In the genomic region with DNA sequence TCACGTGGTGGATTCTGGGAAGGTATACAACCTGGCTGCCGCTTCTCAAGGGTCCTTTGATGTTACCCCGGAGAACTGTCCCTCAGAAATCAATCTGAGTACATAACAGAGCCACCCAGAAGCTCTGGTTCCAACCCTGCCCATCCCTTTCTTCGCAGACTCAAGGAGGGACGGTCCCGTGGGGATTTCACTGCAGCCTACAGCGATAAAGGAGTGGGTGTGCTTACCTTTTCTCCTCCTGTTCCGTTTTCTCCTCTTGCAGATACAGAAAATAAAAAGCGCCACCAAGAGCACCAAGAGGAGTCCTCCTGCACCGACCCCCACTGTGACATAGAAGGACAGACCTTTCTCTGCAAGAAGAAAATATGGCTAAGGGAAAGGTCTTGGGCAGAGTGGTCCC, we compare ENCODE assay signal across 34 mouse cellular contexts. TPM values are rescaled to one million over a fixed set of nuclear protein-coding genes. Genes with fewer than 3 reads are reported as not detected.
DNase-seq lines count a peak whose midpoint lies in the region; ATAC-seq and TF ChIP-seq lines count a peak whose summit lies in the region.
"Had no signal": no experiment of that assay in that cellular context is flagged by ENCODE, and none has a peak within 500 bp of the region (broad histone marks: within the 10 kb centered on the region; RNA-seq: fewer than 3 reads in every experiment).

No protein-coding gene starts in this region.

- no peak overlapping the region for H3K9ac ChIP-seq in hindbrain, embryonic 12.5 days
- H3K9ac ChIP-seq in ES-Bruce4 (ENCODE audit: low read depth, poor library complexity, severe bottlenecking): no peak overlapping the region
- no peak overlapping the region for H3K9ac ChIP-seq in midbrain, embryonic 15.5 days
- H3K9ac ChIP-seq: heart, embryonic 15.5 days; liver, embryonic 13.5 days; midbrain, embryonic 13.5 days; neural tube, embryonic 15.5 days had no signal

- no peak for DNase-seq in hindbrain, embryonic 10.5 days (ENCODE audit: low spot score)
- DNase-seq in urinary bladder, adult 2 months (ENCODE audit: low spot score): peak; percentile 13
- no peak for DNase-seq in urinary bladder, postnatal 14 days (ENCODE audit: low spot score)
- peak; percentile 64 for DNase-seq in naive thymus-derived CD4-positive, alpha-beta T cell, adult 2 months (ENCODE audit: low read depth)
- no peak for DNase-seq in liver
- DNase-seq: adrenal gland, postnatal 10 days; B cell, adult 2 months; cerebellum, adult 9-10 months; cerebellum, postnatal 36 days; embryo, embryonic 11 days; heart, postnatal 4 days; kidney, adult 8-10 months; kidney, postnatal 4 days; left cerebral cortex, postnatal 4 days; liver, embryonic 13.5 days; lung, adult 18-20 months; lung, postnatal 4 days; retina, postnatal 1 day; spleen, adult 18-20 months had no signal

- no peak for TF ChIP-seq EP300 in ES-Bruce4 (IDR thresholded peaks at IDR 0.05; ENCODE audit: insufficient read depth, low read depth, low read length)

- no peak for TF ChIP-seq CTCF in ES-Bruce4 (IDR thresholded peaks at IDR 0.05; ENCODE audit: low read depth, low read length)

- WGBS in hindbrain, embryonic 10.5 days: 81% methylated on average over 10 of the region's 10 CpGs
- WGBS in hindbrain, embryonic 12.5 days: 82% methylated on average over 10 of the region's 10 CpGs
- 87% methylated on average over 10 of the region's 10 CpGs for WGBS in midbrain, embryonic 15.5 days

- H3K4me3 ChIP-seq in hindbrain, embryonic 10.5 days: no peak overlapping the region
- H3K4me3 ChIP-seq in hindbrain, embryonic 12.5 days: no peak overlapping the region
- peak overlapping the region; percentile 41; the same call in 1 of the 2 replicates for H3K4me3 ChIP-seq in ES-Bruce4 (ENCODE audit: low read depth, low read length)
- H3K4me3 ChIP-seq in midbrain, embryonic 15.5 days: no peak overlapping the region
- H3K4me3 ChIP-seq: erythroblast, embryonic 14.5 days; heart, embryonic 10.5 days; heart, embryonic 15.5 days; liver, embryonic 13.5 days; midbrain, embryonic 13.5 days; neural tube, embryonic 15.5 days had no signal

- H3K27me3 ChIP-seq in hindbrain, embryonic 10.5 days (ENCODE audit: insufficient read depth, poor library complexity, severe bottlenecking): no peaks in the 10 kb centered on the region
- no peaks in the 10 kb centered on the region for H3K27me3 ChIP-seq in hindbrain, embryonic 12.5 days
- H3K27me3 ChIP-seq in ES-Bruce4 (ENCODE audit: control insufficient read depth, insufficient read depth, low read length, poor library complexity, severe bottlenecking): no peaks in the 10 kb centered on the region
- no peaks in the 10 kb centered on the region for H3K27me3 ChIP-seq in midbrain, embryonic 15.5 days (replicated peaks)
- H3K27me3 ChIP-seq: heart, embryonic 15.5 days; midbrain, embryonic 13.5 days; neural tube, embryonic 15.5 days had no signal

- peak overlapping the region; percentile 75; the same call in 1 of the 2 replicates for H3K27ac ChIP-seq in hindbrain, embryonic 10.5 days
- H3K27ac ChIP-seq in hindbrain, embryonic 12.5 days: no peak overlapping the region
- H3K27ac ChIP-seq in ES-Bruce4 (ENCODE audit: insufficient read depth, low read length): peak overlapping the region; percentile 84
- H3K27ac ChIP-seq in midbrain, embryonic 15.5 days: no peak overlapping the region
- H3K27ac ChIP-seq: heart, embryonic 10.5 days; heart, embryonic 15.5 days; kidney, postnatal 0 days; liver, embryonic 13.5 days; midbrain, embryonic 13.5 days; neural tube, embryonic 15.5 days had no signal

- TF ChIP-seq POLR2A in ES-Bruce4 (IDR thresholded peaks at IDR 0.05; ENCODE audit: insufficient read depth, low read length): no peak

- no peaks in the 10 kb centered on the region for H3K9me3 ChIP-seq in hindbrain, embryonic 10.5 days
- no peaks in the 10 kb centered on the region for H3K9me3 ChIP-seq in hindbrain, embryonic 12.5 days (replicated peaks)
- H3K9me3 ChIP-seq in ES-Bruce4 (replicated peaks; ENCODE audit: control insufficient read depth, insufficient read depth, low read length, poor library complexity, severe bottlenecking): no peaks in the 10 kb centered on the region
- H3K9me3 ChIP-seq in midbrain, embryonic 15.5 days: no peaks in the 10 kb centered on the region
- H3K9me3 ChIP-seq: heart, embryonic 10.5 days; heart, embryonic 15.5 days; liver, embryonic 13.5 days; midbrain, embryonic 13.5 days; neural tube, embryonic 15.5 days had no signal

- no peaks in the 10 kb centered on the region for H3K36me3 ChIP-seq in hindbrain, embryonic 10.5 days
- no peaks in the 10 kb centered on the region for H3K36me3 ChIP-seq in hindbrain, embryonic 12.5 days
- H3K36me3 ChIP-seq in ES-Bruce4 (ENCODE audit: control insufficient read depth, insufficient read depth, low read length, poor library complexity, severe bottlenecking): no peaks in the 10 kb centered on the region
- no peaks in the 10 kb centered on the region for H3K36me3 ChIP-seq in midbrain, embryonic 15.5 days (replicated peaks)
- H3K36me3 ChIP-seq: heart, embryonic 10.5 days; heart, embryonic 15.5 days; liver, embryonic 13.5 days; midbrain, embryonic 13.5 days; neural tube, embryonic 15.5 days had no signal

- H3K4me2 ChIP-seq in hindbrain, embryonic 12.5 days (replicated peaks): no peak overlapping the region
- no peak overlapping the region for H3K4me2 ChIP-seq in midbrain, embryonic 15.5 days
- H3K4me2 ChIP-seq: heart, embryonic 15.5 days; liver, embryonic 13.5 days; midbrain, embryonic 13.5 days; neural tube, embryonic 15.5 days had no signal

- H3K4me1 ChIP-seq in hindbrain, embryonic 10.5 days (replicated peaks): peaks cover 39% of the 10 kb centered on the region
- H3K4me1 ChIP-seq in hindbrain, embryonic 12.5 days: peaks cover 17% of the 10 kb centered on the region
- peaks cover 11% of the 10 kb centered on the region for H3K4me1 ChIP-seq in ES-Bruce4 (ENCODE audit: control insufficient read depth, insufficient read depth, low read length)
- 0 out of 2 replicates have a peak, but pooled peaks cover 4% of the 10 kb centered on the region for H3K4me1 ChIP-seq in midbrain, embryonic 15.5 days
- H3K4me1 ChIP-seq: liver, embryonic 13.5 days had no signal

- ATAC-seq in hindbrain, embryonic 12.5 days (ENCODE audit: low FRiP score): no peak
- ATAC-seq in midbrain, embryonic 15.5 days (replicated peaks): no peak
- ATAC-seq: forebrain, embryonic 16.5 days; hindbrain, embryonic 16.5 days; lung, postnatal 0 days; midbrain, embryonic 13.5 days had no signal

RNA-seq across cellular contexts. Expression of a gene that starts 8.2 kb away (rescaled TPM):
- 0.21 and 0.35 TPM in 2 replicates for polyA plus RNA-seq in hindbrain, embryonic 10.5 days (2016; fragmentation: Nextera tagmentation; extraction: Ambion mirVana)
- not detected in 2 replicates for polyA plus RNA-seq in hindbrain, embryonic 12.5 days (2016; fragmentation: Nextera tagmentation; extraction: Ambion mirVana)
- polyA plus RNA-seq in urinary bladder, adult 2 months (2012; rRNA removed): 2.1 and 2.4 TPM in 2 replicates
- 0.58 and 1.8 TPM in 2 replicates for polyA plus RNA-seq in ES-Bruce4 (2011; ENCODE audit: insufficient read depth, insufficient read length, low read depth, missing spikeins)
- polyA plus RNA-seq in midbrain, embryonic 15.5 days (2015; fragmentation: Nextera tagmentation; extraction: Ambion mirVana): 0.26 TPM in 1 of 2 replicates, not detected in the other
- polyA plus RNA-seq: embryonic facial prominence, embryonic 14.5 days; erythroblast, embryonic 14.5 days; forebrain, embryonic 11.5 days; kidney, postnatal 0 days; limb, embryonic 14.5 days; liver, embryonic 13.5 days; neural tube, embryonic 15.5 days had no signal

Comparison
In these comparisons a context has a peak if more than half of its experiments do, and no peak if none do; other contexts are left out.
1. DNase-seq: peak in urinary bladder, adult 2 months (single experiment) and naive thymus-derived CD4-positive, alpha-beta T cell, adult 2 months (single experiment); none in hindbrain, embryonic 10.5 days (single experiment), urinary bladder, postnatal 14 days (single experiment) and liver (single experiment).
2. H3K27ac ChIP-seq: peak in hindbrain, embryonic 10.5 days (single experiment) and ES-Bruce4 (single experiment); none in hindbrain, embryonic 12.5 days (single experiment) and midbrain, embryonic 15.5 days (single experiment).